Mouse (Mus musculus): ENCODE data around the gene Sptlc2. TPM values are rescaled to one million over a fixed set of nuclear protein-coding genes. Genes with fewer than 3 reads are reported as not detected.

Sptlc2 gene
- 100 to 1,000 TPM; 116 to 137 TPM for total RNA-seq (2023)

GRCm38 (mm10) chr12:87388122-87388774 lies at the start of gene Sptlc2:
Sptlc2 (minus strand) TSS chr12:87388355.

GRCm38 (mm10) chr12:87299657-87300440 lies 88.3 kb downstream of the Sptlc2 start, which contains the start of gene Ism2:
Ism2 (minus strand) TSS chr12:87299705.

GRCm38 (mm10) chr12:87266108-87266826 lies 121.9 kb downstream of the Sptlc2 start, which contains the start of the genes Vipas39 and Ahsa1:
Vipas39 (minus strand) TSS chr12:87266256.
Ahsa1 (plus strand) TSS chr12:87266479.

Other genes starting within 250 kb of the Sptlc2 start
- gene Gstz1, start 241.2 kb downstream of the Sptlc2 start, total RNA-seq (2023): 10 to 100 TPM; 10.7 to 10.8 TPM
- gene Pomt2, start 240.4 kb downstream of the Sptlc2 start, total RNA-seq (2023): 1 to 10 TPM; 2.9 to 3.0 TPM
- under 1 TPM; 0.28 to 0.51 TPM for gene Samd15, start 188.6 kb downstream of the Sptlc2 start, total RNA-seq (2023)
- gene Tmed8, start 187.9 kb downstream of the Sptlc2 start, total RNA-seq (2023): 1 to 10 TPM; 9.5 to 9.9 TPM
- gene Noxred1, start 149.6 kb downstream of the Sptlc2 start, total RNA-seq (2023): 1 to 10 TPM; 1.7 to 2.0 TPM
- 10 to 100 TPM; 28.3 to 30.0 TPM for gene Vipas39, start 122.1 kb downstream of the Sptlc2 start, total RNA-seq (2023)
- 10 to 100 TPM; 75.1 to 81.8 TPM for gene Ahsa1, start 121.9 kb downstream of the Sptlc2 start, total RNA-seq (2023)
- not detected for gene Ism2, start 88.7 kb downstream of the Sptlc2 start, total RNA-seq (2023)
- 10 to 100 TPM; 40.2 to 44.3 TPM for gene Slirp, start 55.5 kb upstream of the Sptlc2 start, total RNA-seq (2023)
- gene Alkbh1, start 55.7 kb upstream of the Sptlc2 start, total RNA-seq (2023): 10 to 100 TPM; 18.2 to 19.0 TPM
- 10 to 100 TPM; 43.7 to 46.2 TPM for gene Snw1, start 83.9 kb upstream of the Sptlc2 start, total RNA-seq (2023)
- gene Gm5788, start 106.4 kb upstream of the Sptlc2 start, total RNA-seq (2023): not detected
- not detected for gene Gm8300, start 126.0 kb upstream of the Sptlc2 start, total RNA-seq (2023)
- gene Oog1, start 214.3 kb upstream of the Sptlc2 start, total RNA-seq (2023): not detected
- gene Gm4027, start 230.5 kb upstream of the Sptlc2 start, total RNA-seq (2023): not detected

All from neutrophil, adult 83 days (primary cell).